Comparison of ENCODE assay signal across 8 mouse cellular contexts in genomic region chr16:75343028-75343901, GRCm38 (mm10).
DNase-seq lines count a peak whose midpoint lies in the region; ATAC-seq lines count a peak whose summit lies in the region.

No protein-coding gene starts in this region.

- peak; percentile 25 for DNase-seq in kidney, adult 9 months
- no peak for DNase-seq in kidney, postnatal 10 days
- peak; percentile 5 for DNase-seq in Muller cell, postnatal 12 days (ENCODE audit: inconsistent ontology term)
- DNase-seq in adrenal gland, adult 18-20 months (ENCODE audit: low spot score in 2 of 2) = no peak
- DNase-seq in adrenal gland, postnatal 25 days = no peak
- DNase-seq in gastrocnemius, postnatal 10 days = no peak

- H3K36me3 ChIP-seq in embryonic facial prominence, embryonic 15.5 days = no peaks in the 10 kb centered on the region
- no peaks in the 10 kb centered on the region for H3K36me3 ChIP-seq in liver, embryonic 15.5 days (replicated peaks)

- 19% methylated on average over 10 of the region's 11 CpGs for WGBS in embryonic facial prominence, embryonic 15.5 days
- WGBS in liver, embryonic 15.5 days (ENCODE audit: insufficient replicate concordance) = 19% methylated on average over 11 of the region's 11 CpGs

- no peaks in the 10 kb centered on the region for H3K27me3 ChIP-seq in embryonic facial prominence, embryonic 15.5 days
- no peaks in the 10 kb centered on the region for H3K27me3 ChIP-seq in liver, embryonic 15.5 days

- H3K4me2 ChIP-seq in embryonic facial prominence, embryonic 15.5 days (replicated peaks) = peak overlapping the region; percentile 35
- H3K4me2 ChIP-seq in liver, embryonic 15.5 days = peak overlapping the region; percentile 55

- ATAC-seq in embryonic facial prominence, embryonic 15.5 days (ENCODE audit: insufficient number of reproducible peaks, low FRiP score, low TSS enrichment, low read depth) = no peak
- ATAC-seq in liver, embryonic 15.5 days (ENCODE audit: insufficient read depth) = peak; percentile 90

- peak overlapping the region; percentile 21; the same call in 1 of the 2 replicates for H3K4me3 ChIP-seq in embryonic facial prominence, embryonic 15.5 days (replicated peaks)
- H3K4me3 ChIP-seq in liver, embryonic 15.5 days (replicated peaks) = peak overlapping the region; percentile 32

- no peak overlapping the region for H3K27ac ChIP-seq in embryonic facial prominence, embryonic 15.5 days (replicated peaks)
- no peak overlapping the region for H3K27ac ChIP-seq in liver, embryonic 15.5 days (replicated peaks)

- H3K4me1 ChIP-seq in embryonic facial prominence, embryonic 15.5 days = no peaks in the 10 kb centered on the region
- peaks cover 13% of the 10 kb centered on the region; the same call in 1 of the 2 replicates for H3K4me1 ChIP-seq in liver, embryonic 15.5 days (replicated peaks)

- H3K9me3 ChIP-seq in embryonic facial prominence, embryonic 15.5 days (replicated peaks) = no peaks in the 10 kb centered on the region
- no peaks in the 10 kb centered on the region for H3K9me3 ChIP-seq in liver, embryonic 15.5 days (replicated peaks)

- no peak overlapping the region for H3K9ac ChIP-seq in embryonic facial prominence, embryonic 15.5 days
- no peak overlapping the region for H3K9ac ChIP-seq in liver, embryonic 15.5 days

Comparison
In these comparisons a context has a peak if more than half of its experiments do, and no peak if none do; other contexts are left out.
1. DNase-seq: peak in kidney, adult 9 months (single experiment) and Muller cell, postnatal 12 days (single experiment); none in kidney, postnatal 10 days (single experiment), adrenal gland, adult 18-20 months (0 of 2), adrenal gland, postnatal 25 days (single experiment) and gastrocnemius, postnatal 10 days (single experiment).